Mouse (Mus musculus): ENCODE data around the gene Kcnk10.

- TF ChIP-seq CTCF (IDR thresholded peaks at IDR 0.05; ENCODE audit: low read depth), result no peak
- TF ChIP-seq EP300 (IDR thresholded peaks at IDR 0.05; ENCODE audit: low read depth), result no peak
These were observed 56.8 kb downstream of the Kcnk10 start for GRCm38 (mm10) chr12:98521311-98521710.

Data from liver, postnatal 0 days (tissue).